Mouse (Mus musculus) NIH3T3 (cell line): ENCODE results near the gene Pdgfb.
A peak's percentile ranks its signal among the peaks of the same experiment; 100 is the strongest.

ENCODE experiments used
- DNase-seq: peaks from one replicate; pipeline ENCODE4 v3.0.0-alpha.2; 2012; ENCODE audit warnings: low read depth

The Pdgfb gene

GRCm38 (mm10) chr15:80009421-80010181 lies 5.2 kb downstream of the Pdgfb start:
- no peak for DNase-seq

- no peak for DNase-seq
Measured at GRCm38 (mm10) chr15:80008461-80008860, 6.3 kb downstream of the Pdgfb start.

- DNase-seq, result no peak
Measured at GRCm38 (mm10) chr15:80006156-80006555, 8.6 kb downstream of the Pdgfb start.

- no peak for DNase-seq
Measured at GRCm38 (mm10) chr15:80005436-80005835, 9.3 kb downstream of the Pdgfb start.

GRCm38 (mm10) chr15:80004644-80005340 lies 10.0 kb downstream of the Pdgfb start:
- DNase-seq, result no peak

- no peak for DNase-seq
Measured at GRCm38 (mm10) chr15:80003581-80003980, 11.2 kb downstream of the Pdgfb start.

- DNase-seq, result no peak
Measured at GRCm38 (mm10) chr15:80001601-80002000, 13.2 kb downstream of the Pdgfb start.

GRCm38 (mm10) chr15:80000694-80001093 lies 14.1 kb downstream of the Pdgfb start:
- no peak for DNase-seq

- DNase-seq, result no peak
Measured at GRCm38 (mm10) chr15:79997988-79998387, 16.8 kb downstream of the Pdgfb start.

- no peak for DNase-seq
Measured at GRCm38 (mm10) chr15:79996781-79997180, 18.0 kb downstream of the Pdgfb start.

- no peak for DNase-seq
Measured at GRCm38 (mm10) chr15:79995552-79995951, 19.2 kb downstream of the Pdgfb start.

GRCm38 (mm10) chr15:79994566-79994965 lies 20.2 kb downstream of the Pdgfb start:
- DNase-seq, result no peak

- no peak for DNase-seq
Measured at GRCm38 (mm10) chr15:79986182-79986581, 28.6 kb downstream of the Pdgfb start.

GRCm38 (mm10) chr15:79985471-79985870 lies 29.3 kb downstream of the Pdgfb start:
- no peak for DNase-seq

GRCm38 (mm10) chr15:79984152-79984551 lies 30.6 kb downstream of the Pdgfb start:
- peak; percentile 12 for DNase-seq

GRCm38 (mm10) chr15:79980716-79981115 lies 34.1 kb downstream of the Pdgfb start:
- peak; percentile 58 for DNase-seq

GRCm38 (mm10) chr15:79972186-79972585 lies 42.6 kb downstream of the Pdgfb start:
- no peak for DNase-seq

GRCm38 (mm10) chr15:79970940-79971339 lies 43.8 kb downstream of the Pdgfb start, which contains the start of gene Cbx7:
Cbx7 (minus strand) TSS chr15:79971119.
- no peak for DNase-seq

- no peak for DNase-seq
Measured at GRCm38 (mm10) chr15:79970491-79970890, 44.3 kb downstream of the Pdgfb start.

- DNase-seq, result no peak
Measured at GRCm38 (mm10) chr15:79967346-79967745, 47.4 kb downstream of the Pdgfb start.

- no peak for DNase-seq
Measured at GRCm38 (mm10) chr15:79964376-79964775, 50.4 kb downstream of the Pdgfb start.

GRCm38 (mm10) chr15:79962661-79963060 lies 52.1 kb downstream of the Pdgfb start:
- no peak for DNase-seq

- no peak for DNase-seq
Measured at GRCm38 (mm10) chr15:79961366-79961921, 53.3 kb downstream of the Pdgfb start.
